Mouse (Mus musculus) small intestine, adult 2 months (tissue): ENCODE measurements around the gene Tax1bp1. TPM values are rescaled to one million over a fixed set of nuclear protein-coding genes. Genes with fewer than 3 reads are reported as not detected.

ENCODE experiments used
- H3K27ac ChIP-seq: fragments of 200-500 bp; 2 replicates; pipeline ENCODE4 v1.5.1; 2012; ENCODE audit warnings: low read depth, low read length, control low read depth, inconsistent platforms; ENCODE audit not compliant: insufficient read depth
- H3K27me3 ChIP-seq: fragments of 200-500 bp; 2 replicates; pipeline ENCODE4 v1.6.1; 2012; ENCODE audit warnings: mild to moderate bottlenecking, moderate library complexity, low read length, inconsistent platforms; ENCODE audit not compliant: control insufficient read depth, insufficient read depth
- H3K36me3 ChIP-seq: fragments of 200-500 bp; 2 replicates; pipeline ENCODE4 v1.6.1; 2012; ENCODE audit warnings: mild to moderate bottlenecking, low read length, control low read depth, inconsistent platforms; ENCODE audit not compliant: control insufficient read depth, insufficient read depth
- H3K4me1 ChIP-seq: fragments of 200-500 bp; 2 replicates; pipeline ENCODE4 v1.6.1; 2012; ENCODE audit warnings: low read length, inconsistent platforms, mixed read lengths; ENCODE audit not compliant: control insufficient read depth, insufficient read depth, insufficient read length
- H3K4me3 ChIP-seq: fragments of 200-500 bp; 2 replicates; pipeline ENCODE4 v1.5.1; 2012; ENCODE audit warnings: low read depth, mild to moderate bottlenecking, control low read depth, inconsistent platforms, low read length, moderate library complexity
- CTCF ChIP-seq: fragments of 200-500 bp; IDR thresholded peaks from 2 replicates; pipeline ENCODE4 v1.5.1; 2012; ENCODE audit warnings: low read depth, mild to moderate bottlenecking, control low read depth, inconsistent platforms, low read length, moderate library complexity, mixed read lengths; ENCODE audit not compliant: insufficient replicate concordance, insufficient read length; ENCODE audit errors: extremely low read depth
- POLR2A ChIP-seq: fragments of 200-500 bp; IDR thresholded peaks from 2 replicates; pipeline ENCODE4 v1.6.1; 2012; ENCODE audit warnings: low read depth, mild to moderate bottlenecking, control low read depth, inconsistent platforms, low read length, moderate library complexity
- WGBS: fragments of 180-500 bp; shearing (Covaris S2); methylation state at CpG from one replicate; pipeline ENCODE4 v1.1.7; 2018; 5-methylcytosine and 5-hydroxymethylcytosine counted together
- polyA plus RNA-seq: library from polyadenylated mRNA; depleted of rRNA; stranded (reverse); fragments of >200 nt; gene quantifications from 2 replicates; pipeline ENCODE4 v1.2.3, GENCODE M21; 2012

The Tax1bp1 gene
- polyA plus RNA-seq, 1 experiment = 17.0 TPM

- Histone ChIP-seq H3K27me3 (no peaks in the 10 kb centered on the region), H3K4me3 (no peak overlapping the region), H3K27ac (no peak overlapping the region), H3K36me3 (peaks cover 57% of the 10 kb centered on the region), H3K4me1 (no peaks in the 10 kb centered on the region)
- TF ChIP-seq CTCF (no peak), POLR2A (no peak)
- WGBS = 84% methylated on average over 2 of the region's 2 CpGs
Measured at GRCm38 (mm10) chr6:52734630-52735029, 21.1 kb downstream of the Tax1bp1 start.

- 95% methylated on average over 5 of the region's 5 CpGs for WGBS
Measured at GRCm38 (mm10) chr6:52752832-52753231, 39.3 kb downstream of the Tax1bp1 start.

GRCm38 (mm10) chr6:52765206-52765605, 51.7 kb downstream of the Tax1bp1 start:
- Histone ChIP-seq H3K36me3 (peaks cover 63% of the 10 kb centered on the region), H3K27ac (no peak overlapping the region), H3K4me1 (no peaks in the 10 kb centered on the region), H3K4me3 (no peak overlapping the region), H3K27me3 (no peaks in the 10 kb centered on the region)
- no peak for TF ChIP-seq POLR2A
- no peak for TF ChIP-seq CTCF
- 85% methylated on average over 7 of the region's 7 CpGs for WGBS

More at GRCm38 (mm10) chr6:52752832-52753231, 39.3 kb downstream of the Tax1bp1 start:
- TF ChIP-seq POLR2A (no peak), CTCF (no peak)
- peaks cover 48% of the 10 kb centered on the region for H3K36me3 ChIP-seq
- H3K27me3 ChIP-seq = no peaks in the 10 kb centered on the region
- H3K27ac ChIP-seq = no peak overlapping the region
- H3K4me3 ChIP-seq = no peak overlapping the region
- H3K4me1 ChIP-seq = no peaks in the 10 kb centered on the region

- Histone ChIP-seq H3K36me3 (peaks cover 33% of the 10 kb centered on the region), H3K27ac (no peak overlapping the region), H3K4me1 (no peaks in the 10 kb centered on the region), H3K27me3 (no peaks in the 10 kb centered on the region), H3K4me3 (no peak overlapping the region)
- WGBS = 77% methylated on average over 1 of the region's 1 CpGs
- no peak for TF ChIP-seq CTCF
- TF ChIP-seq POLR2A = no peak
Measured at GRCm38 (mm10) chr6:52770789-52771188, 57.3 kb downstream of the Tax1bp1 start.

GRCm38 (mm10) chr6:52773132-52773531, 59.6 kb downstream of the Tax1bp1 start:
- H3K27me3 ChIP-seq = no peaks in the 10 kb centered on the region
- WGBS = 65% methylated on average over 5 of the region's 5 CpGs
- H3K36me3 ChIP-seq = peaks cover 17% of the 10 kb centered on the region
- H3K27ac ChIP-seq = no peak overlapping the region
- no peak overlapping the region for H3K4me3 ChIP-seq
- no peak for TF ChIP-seq POLR2A
- no peak for TF ChIP-seq CTCF
- H3K4me1 ChIP-seq = no peaks in the 10 kb centered on the region

- no peak for TF ChIP-seq CTCF
- TF ChIP-seq POLR2A = no peak
- no peaks in the 10 kb centered on the region; the same call in 1 of the 2 replicates for H3K36me3 ChIP-seq
- H3K27ac ChIP-seq = no peak overlapping the region
- WGBS = 84% methylated on average over 3 of the region's 3 CpGs
- no peaks in the 10 kb centered on the region for H3K4me1 ChIP-seq
- no peaks in the 10 kb centered on the region for H3K27me3 ChIP-seq
- H3K4me3 ChIP-seq = no peak overlapping the region
Measured at GRCm38 (mm10) chr6:52775350-52775749, 61.8 kb downstream of the Tax1bp1 start.

GRCm38 (mm10) chr6:52775956-52776355, 62.4 kb downstream of the Tax1bp1 start:
- Histone ChIP-seq H3K36me3 (no peaks in the 10 kb centered on the region), H3K27me3 (no peaks in the 10 kb centered on the region), H3K4me3 (no peak overlapping the region), H3K4me1 (no peaks in the 10 kb centered on the region), H3K27ac (no peak overlapping the region)
- WGBS = 73% methylated on average over 8 of the region's 8 CpGs
- TF ChIP-seq POLR2A = no peak
- no peak for TF ChIP-seq CTCF
